Mouse (Mus musculus) ES-E14 (cell line): ENCODE results near the gene Ebf1. TPM values are rescaled to one million over a fixed set of nuclear protein-coding genes. Genes with fewer than 3 reads are reported as not detected.

Experiments used
- DNase-seq: peaks from one replicate; pipeline ENCODE4 v3.0.0-alpha.2; 2013; ENCODE audit warnings: low read depth, low spot score
- H3K27ac ChIP-seq: 2 replicates; pipeline ENCODE4 v1.5.1; 2012; ENCODE audit warnings: low read depth, mild to moderate bottlenecking, low read length, moderate library complexity, mixed read lengths; ENCODE audit not compliant: poor library complexity, insufficient read depth, severe bottlenecking
- H3K36me3 ChIP-seq: 2 replicates; pipeline ENCODE4 v1.6.1; 2012; ENCODE audit warnings: mild to moderate bottlenecking, low read length, moderate library complexity, mixed read lengths; ENCODE audit not compliant: control insufficient read depth, poor library complexity, insufficient read depth, severe bottlenecking
- H3K4me1 ChIP-seq, 2 experiments: fragments of 150-350 bp in 1 of 2; sonication (generic) in 1 of 2; 2 replicates each; pipeline ENCODE4 v1.6.1; 2012; ENCODE audit warnings: low read length in 2 of 2, mild to moderate bottlenecking in 1 of 2, mixed read lengths in 1 of 2; ENCODE audit not compliant: control insufficient read depth in 2 of 2, insufficient read depth in 2 of 2, poor library complexity in 1 of 2
- H3K4me3 ChIP-seq, 2 experiments: fragments of 150-350 bp in 1 of 2; sonication (generic) in 1 of 2; 2 replicates each; pipeline ENCODE4 v1.5.1; 2012; ENCODE audit warnings: low read length in 2 of 2, low read depth in 1 of 2, mild to moderate bottlenecking in 1 of 2, mixed read lengths in 1 of 2; ENCODE audit not compliant: insufficient read depth in 1 of 2, poor library complexity in 1 of 2, severe bottlenecking in 1 of 2
- H3K9ac ChIP-seq: 2 replicates; pipeline ENCODE4 v1.6.1; 2012; ENCODE audit warnings: low read depth, mild to moderate bottlenecking, low read length, mixed read lengths; ENCODE audit not compliant: poor library complexity, insufficient read depth, severe bottlenecking
- H3K9me3 ChIP-seq: fragments of 150-350 bp; sonication (generic); 2 replicates; pipeline ENCODE4 v1.6.1; 2012; ENCODE audit warnings: low read depth, mild to moderate bottlenecking, low read length; ENCODE audit not compliant: control insufficient read depth, insufficient read depth
- CHD2 ChIP-seq: IDR thresholded peaks from 2 replicates; pipeline ENCODE4 v1.6.1; 2014; ENCODE audit warnings: mild to moderate bottlenecking, low read depth, low read length, inconsistent platforms
- HCFC1 ChIP-seq: IDR thresholded peaks from 2 replicates; pipeline ENCODE4 v1.6.1; 2012; ENCODE audit warnings: low read length, inconsistent platforms, borderline replicate concordance; ENCODE audit not compliant: insufficient read depth
- MAFK ChIP-seq: IDR thresholded peaks from 2 replicates; pipeline ENCODE4 v1.6.1; 2014; ENCODE audit warnings: mild to moderate bottlenecking, low read depth, low read length, inconsistent platforms; ENCODE audit not compliant: insufficient read depth
- ZC3H11A ChIP-seq: IDR thresholded peaks from 2 replicates; pipeline ENCODE4 v1.6.1; 2012; ENCODE audit warnings: low read depth, mild to moderate bottlenecking, inconsistent platforms, low read length, borderline replicate concordance
- ZNF384 ChIP-seq: IDR thresholded peaks from 2 replicates; pipeline ENCODE4 v1.6.1; 2012; ENCODE audit warnings: low read depth, low read length, inconsistent platforms
- in situ Hi-C, 2 experiments: fragments of 600-800 bp; cut with MboI; formaldehyde crosslinking; loops; one replicate each; pipeline ENCODE4 v1.15.1; 2025; ENCODE audit warnings: low sequenced_read_pairs in 2 of 2, inconsistent platforms in 1 of 2; ENCODE audit not compliant: unreplicated experiment in 2 of 2
- total RNA-seq: library from RNA; depleted of rRNA; stranded (reverse); fragments of 300-350 nt; gene quantifications from 2 replicates; pipeline ENCODE4 v1.2.3, GENCODE M21; 2012

Ebf1 gene
- total RNA-seq, 1 experiment, result 3.2 TPM

DNA sequence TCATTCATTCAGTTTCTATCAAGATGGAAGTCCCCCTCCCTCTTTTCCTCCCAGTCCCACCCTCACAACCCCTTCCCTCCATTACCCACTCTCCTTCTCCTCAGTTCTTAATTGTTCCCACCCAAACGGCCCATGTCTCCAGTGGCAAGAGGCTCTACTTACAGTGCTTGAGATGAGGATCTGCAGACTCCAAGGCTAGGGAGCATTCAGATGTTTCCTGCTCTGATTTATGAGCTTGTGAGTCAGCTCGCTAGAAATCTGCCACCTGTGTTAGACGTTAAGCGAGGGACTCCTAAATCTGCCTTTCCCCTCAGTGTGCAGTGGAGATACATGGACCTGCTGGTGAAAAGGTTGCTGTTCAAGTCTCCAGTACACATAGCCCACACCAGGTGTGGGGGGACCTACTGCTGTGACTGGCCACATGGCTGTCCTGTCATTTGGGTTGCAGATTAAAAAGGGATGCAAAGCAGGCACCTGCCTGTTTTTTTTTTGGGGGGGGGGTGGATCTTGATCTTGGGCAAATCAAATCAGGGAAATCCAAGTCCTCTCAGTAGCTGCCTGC, 21.2 kb downstream of the Ebf1 start:
- H3K27ac ChIP-seq, result no peak overlapping the region
- H3K9ac ChIP-seq, result no peak overlapping the region
- H3K9me3 ChIP-seq, result no peaks in the 10 kb centered on the region
- in situ Hi-C loops, result no loop called here
- H3K36me3 ChIP-seq, result no peaks in the 10 kb centered on the region
- H3K4me3 ChIP-seq, result no peak overlapping the region
- TF ChIP-seq CHD2 (no peak), ZC3H11A (no peak), ZNF384 (no peak), MAFK (no peak), HCFC1 (no peak)
- H3K4me1 ChIP-seq, result no peaks in the 10 kb centered on the region
- DNase-seq, result no peak

DNA sequence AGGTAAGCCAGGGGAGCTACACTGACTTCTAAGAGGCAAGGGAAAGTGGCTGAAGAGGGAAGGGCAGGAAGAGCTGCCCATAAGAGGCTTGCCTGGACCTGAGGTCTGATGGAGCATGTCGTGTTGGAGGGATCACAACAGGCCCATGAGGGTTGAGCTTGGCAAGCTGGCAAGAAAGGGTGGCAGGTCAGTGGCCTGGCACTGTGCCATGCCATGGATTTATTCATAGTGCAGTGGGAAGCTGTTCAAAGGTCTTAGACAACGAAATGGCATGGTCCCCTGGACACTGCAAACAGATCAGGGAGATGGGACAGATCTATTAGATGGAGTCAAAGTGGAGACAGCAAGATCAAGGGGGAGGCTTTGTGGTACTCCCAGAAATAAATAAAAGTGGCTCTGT, 24.4 kb downstream of the Ebf1 start:
- DNase-seq, result no peak
- Histone ChIP-seq H3K9ac (no peak overlapping the region), H3K36me3 (no peaks in the 10 kb centered on the region), H3K9me3 (no peaks in the 10 kb centered on the region), H3K27ac (no peak overlapping the region), H3K4me3 (no peak overlapping the region), H3K4me1 (no peaks in the 10 kb centered on the region)
- TF ChIP-seq MAFK (no peak), ZNF384 (no peak), HCFC1 (no peak), ZC3H11A (no peak), CHD2 (no peak)
- in situ Hi-C loops, result no loop called here

DNA sequence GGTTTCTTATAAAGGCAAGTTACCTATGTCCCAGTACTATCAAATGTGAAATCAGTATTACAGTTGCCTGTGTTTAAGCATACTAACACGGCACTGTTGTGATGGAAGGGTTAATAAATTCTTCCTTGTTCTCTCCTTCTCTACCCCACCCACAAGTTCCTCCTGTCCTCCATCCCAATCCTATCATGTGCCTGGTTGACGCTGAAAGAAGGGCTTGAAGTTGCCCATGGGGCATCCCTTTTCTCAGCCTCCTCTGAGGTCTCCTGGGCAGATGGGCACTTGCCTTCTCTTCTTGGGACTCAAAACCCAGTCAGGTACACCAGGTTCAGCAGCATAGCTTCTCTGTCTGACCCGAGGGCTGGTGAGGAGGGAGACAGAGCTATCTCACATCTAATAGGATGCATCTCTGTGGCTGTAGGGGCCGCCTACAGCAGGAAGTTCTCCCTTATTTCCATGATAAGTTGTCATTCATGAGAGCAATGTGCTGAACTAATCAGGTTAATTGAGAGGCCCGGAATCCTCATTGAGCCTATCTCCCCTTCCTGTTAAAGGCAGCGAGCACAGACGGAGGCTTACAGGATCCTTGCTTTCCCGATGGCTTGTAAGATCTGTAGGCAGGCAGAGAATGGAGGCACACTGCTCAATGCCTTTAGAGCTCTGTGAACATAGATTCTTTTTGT, 37.4 kb downstream of the Ebf1 start:
- in situ Hi-C loops, result no loop called here
- Histone ChIP-seq H3K36me3 (no peaks in the 10 kb centered on the region), H3K9me3 (no peaks in the 10 kb centered on the region), H3K4me3 (no peak overlapping the region), H3K27ac (no peak overlapping the region), H3K4me1 (no peaks in the 10 kb centered on the region), H3K9ac (no peak overlapping the region)
- TF ChIP-seq CHD2 (no peak), HCFC1 (no peak), ZC3H11A (no peak), MAFK (no peak), ZNF384 (no peak)
- DNase-seq, result no peak

DNA sequence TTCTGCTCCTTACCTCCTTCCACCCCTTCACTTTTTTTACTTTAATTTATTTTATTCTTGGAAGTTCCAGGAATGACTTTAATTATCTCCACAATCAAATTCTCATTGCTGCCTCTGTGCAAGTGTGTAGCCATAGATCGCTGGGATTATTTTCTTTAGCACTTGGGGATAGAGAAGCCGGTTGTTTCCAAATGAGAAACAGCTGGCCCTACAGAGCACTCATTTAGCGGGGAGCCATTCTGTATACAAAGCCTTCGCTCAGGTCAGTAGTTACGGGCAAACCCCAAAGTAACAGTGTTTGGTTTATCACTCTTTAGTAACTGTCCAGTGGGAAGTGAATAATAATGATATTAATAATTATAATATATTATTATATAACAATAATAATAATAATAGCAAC, 38.4 kb downstream of the Ebf1 start:
- TF ChIP-seq CHD2, result no peak
- no peak for TF ChIP-seq HCFC1
- no peak for TF ChIP-seq MAFK
- TF ChIP-seq ZNF384, result no peak
- no peak for TF ChIP-seq ZC3H11A
- no peak for DNase-seq
- Histone ChIP-seq H3K27ac (no peak overlapping the region), H3K9ac (no peak overlapping the region), H3K9me3 (no peaks in the 10 kb centered on the region), H3K36me3 (no peaks in the 10 kb centered on the region), H3K4me1 (no peaks in the 10 kb centered on the region), H3K4me3 (no peak overlapping the region)
- in situ Hi-C loops, result no loop called here
